Mouse (Mus musculus): ENCODE results near the gene Brdt. TPM values are rescaled to one million over a fixed set of nuclear protein-coding genes. Genes with fewer than 3 reads are reported as not detected.
A peak's percentile ranks its signal among the peaks of the same experiment; 100 is the strongest.

The Brdt gene
- polyA plus RNA-seq, 1 experiment from 2014 or later, result 0.78 TPM

- H3K9ac ChIP-seq (ENCODE audit: low read depth, low read length), result no peak overlapping the region
- H3K27ac ChIP-seq (ENCODE audit: low read depth, low read length), result no peak overlapping the region
- H3K4me3 ChIP-seq (ENCODE audit: low read depth, low read length), result no peak overlapping the region
- WGBS, result 20% methylated on average over 1 of the region's 1 CpGs
- H3K4me1 ChIP-seq (replicated peaks; ENCODE audit: control insufficient read depth, insufficient read depth, low read length), result no peaks in the 10 kb centered on the region
- no peak for ATAC-seq
- no peak overlapping the region for H3K4me2 ChIP-seq (replicated peaks; ENCODE audit: low read depth)
- no peaks in the 10 kb centered on the region for H3K27me3 ChIP-seq (replicated peaks; ENCODE audit: control insufficient read depth, insufficient read depth, low read length)
- H3K36me3 ChIP-seq (ENCODE audit: control insufficient read depth, insufficient read depth), result no peaks in the 10 kb centered on the region
- TF ChIP-seq CTCF (IDR thresholded peaks at IDR 0.05; ENCODE audit: low read depth), result no peak
- no peaks in the 10 kb centered on the region for H3K9me3 ChIP-seq (ENCODE audit: control insufficient read depth)
Measured at GRCm38 (mm10) chr5:107355801-107356200, 24.8 kb downstream of the Brdt start.

DNA sequence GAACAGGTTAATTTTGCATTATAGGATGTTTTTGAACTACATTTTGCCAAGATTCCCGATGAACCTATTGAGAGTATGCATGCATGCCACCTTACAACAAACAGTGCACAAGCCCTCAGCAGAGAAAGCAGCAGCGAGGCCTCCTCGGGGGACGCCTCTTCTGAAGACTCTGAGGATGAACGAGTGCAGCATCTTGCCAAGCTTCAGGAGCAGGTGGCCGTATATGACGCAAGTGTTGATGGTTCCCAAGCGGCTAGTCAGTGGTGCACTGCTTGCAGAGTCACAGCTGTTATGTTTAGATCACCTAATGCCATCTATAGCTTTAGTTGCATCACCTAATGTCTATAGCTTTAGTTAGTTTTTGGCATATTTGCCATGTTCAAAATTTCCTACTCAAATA, 26.8 kb downstream of the Brdt start:
- H3K4me3 ChIP-seq (ENCODE audit: low read depth, low read length), result no peak overlapping the region
- no peaks in the 10 kb centered on the region for H3K27me3 ChIP-seq (replicated peaks; ENCODE audit: control insufficient read depth, insufficient read depth, low read length)
- H3K9ac ChIP-seq (ENCODE audit: low read depth, low read length), result no peak overlapping the region
- TF ChIP-seq CTCF (IDR thresholded peaks at IDR 0.05; ENCODE audit: low read depth), result no peak
- WGBS, result 82% methylated on average over 8 of the region's 8 CpGs
- no peak overlapping the region for H3K4me2 ChIP-seq (replicated peaks; ENCODE audit: low read depth)
- H3K27ac ChIP-seq (ENCODE audit: low read depth, low read length), result no peak overlapping the region
- no peaks in the 10 kb centered on the region for H3K9me3 ChIP-seq (ENCODE audit: control insufficient read depth)
- no peaks in the 10 kb centered on the region for H3K36me3 ChIP-seq (ENCODE audit: control insufficient read depth, insufficient read depth)
- no peaks in the 10 kb centered on the region for H3K4me1 ChIP-seq (replicated peaks; ENCODE audit: control insufficient read depth, insufficient read depth, low read length)
- no peak for ATAC-seq

GRCm38 (mm10) chr5:107359395-107360053, 28.6 kb downstream of the Brdt start:
- Histone ChIP-seq H3K27ac (ENCODE audit: low read depth, low read length) (peak overlapping the region; percentile 50; the same call in 1 of the 2 replicates), H3K4me2 (replicated peaks; ENCODE audit: low read depth) (peak overlapping the region; percentile 73), H3K36me3 (ENCODE audit: control insufficient read depth, insufficient read depth) (no peaks in the 10 kb centered on the region), H3K4me3 (ENCODE audit: low read depth, low read length) (peak overlapping the region; percentile 68), H3K27me3 (replicated peaks; ENCODE audit: control insufficient read depth, insufficient read depth, low read length) (no peaks in the 10 kb centered on the region), H3K9me3 (ENCODE audit: control insufficient read depth) (no peaks in the 10 kb centered on the region), H3K9ac (ENCODE audit: low read depth, low read length) (peak overlapping the region; percentile 56), H3K4me1 (replicated peaks; ENCODE audit: control insufficient read depth, insufficient read depth, low read length) (no peaks in the 10 kb centered on the region)
- peak; percentile 97 for ATAC-seq
- WGBS, result under 1% methylated on average over 40 of the region's 40 CpGs
- no peak; the same call in 1 of the 2 replicates for TF ChIP-seq CTCF (IDR thresholded peaks at IDR 0.05; ENCODE audit: low read depth)

- Histone ChIP-seq H3K36me3 (ENCODE audit: control insufficient read depth, insufficient read depth) (no peaks in the 10 kb centered on the region), H3K27me3 (replicated peaks; ENCODE audit: control insufficient read depth, insufficient read depth, low read length) (no peaks in the 10 kb centered on the region), H3K9ac (ENCODE audit: low read depth, low read length) (peak overlapping the region; percentile 56), H3K4me2 (replicated peaks; ENCODE audit: low read depth) (peak overlapping the region; percentile 73), H3K4me3 (ENCODE audit: low read depth, low read length) (peak overlapping the region; percentile 68), H3K27ac (ENCODE audit: low read depth, low read length) (peak overlapping the region; percentile 50; the same call in 1 of the 2 replicates), H3K4me1 (replicated peaks; ENCODE audit: control insufficient read depth, insufficient read depth, low read length) (no peaks in the 10 kb centered on the region), H3K9me3 (ENCODE audit: control insufficient read depth) (no peaks in the 10 kb centered on the region)
- no peak for TF ChIP-seq CTCF (IDR thresholded peaks at IDR 0.05; ENCODE audit: low read depth)
- no peak for ATAC-seq
- 29% methylated on average over 9 of the region's 9 CpGs for WGBS
Measured at GRCm38 (mm10) chr5:107360054-107360730, 29.2 kb downstream of the Brdt start.

GRCm38 (mm10) chr5:107370040-107370439, 39.1 kb downstream of the Brdt start:
- no peak overlapping the region for H3K9ac ChIP-seq (ENCODE audit: low read depth, low read length)
- H3K4me1 ChIP-seq (replicated peaks; ENCODE audit: control insufficient read depth, insufficient read depth, low read length), result no peaks in the 10 kb centered on the region
- no peaks in the 10 kb centered on the region for H3K27me3 ChIP-seq (replicated peaks; ENCODE audit: control insufficient read depth, insufficient read depth, low read length)
- H3K27ac ChIP-seq (ENCODE audit: low read depth, low read length), result no peak overlapping the region
- no peaks in the 10 kb centered on the region for H3K9me3 ChIP-seq (ENCODE audit: control insufficient read depth)
- WGBS, result 78% methylated on average over 3 of the region's 3 CpGs
- no peak overlapping the region for H3K4me2 ChIP-seq (replicated peaks; ENCODE audit: low read depth)
- no peak for TF ChIP-seq CTCF (IDR thresholded peaks at IDR 0.05; ENCODE audit: low read depth)
- H3K4me3 ChIP-seq (ENCODE audit: low read depth, low read length), result no peak overlapping the region
- no peak for ATAC-seq
- no peaks in the 10 kb centered on the region for H3K36me3 ChIP-seq (ENCODE audit: control insufficient read depth, insufficient read depth)

- Histone ChIP-seq H3K4me3 (ENCODE audit: low read depth, low read length) (no peak overlapping the region), H3K27ac (ENCODE audit: low read depth, low read length) (no peak overlapping the region), H3K36me3 (ENCODE audit: control insufficient read depth, insufficient read depth) (no peaks in the 10 kb centered on the region), H3K9ac (ENCODE audit: low read depth, low read length) (no peak overlapping the region), H3K4me2 (replicated peaks; ENCODE audit: low read depth) (no peak overlapping the region), H3K27me3 (replicated peaks; ENCODE audit: control insufficient read depth, insufficient read depth, low read length) (no peaks in the 10 kb centered on the region), H3K4me1 (replicated peaks; ENCODE audit: control insufficient read depth, insufficient read depth, low read length) (no peaks in the 10 kb centered on the region), H3K9me3 (ENCODE audit: control insufficient read depth) (no peaks in the 10 kb centered on the region)
- ATAC-seq, result no peak
- TF ChIP-seq CTCF (IDR thresholded peaks at IDR 0.05; ENCODE audit: low read depth), result no peak
- 88% methylated on average over 5 of the region's 5 CpGs for WGBS
Measured at GRCm38 (mm10) chr5:107371335-107371734, 40.4 kb downstream of the Brdt start.

Measured in intestine, postnatal 0 days (tissue).